Mouse (Mus musculus) layer of hippocampus, postnatal 14 days (tissue): ENCODE data around the gene Tap2. TPM values are rescaled to one million over a fixed set of nuclear protein-coding genes. Genes with fewer than 3 reads are reported as not detected.
"Not testable (repeated sequence)": the region's sequence is repeated elsewhere in the genome, so short reads cannot be mapped to it uniquely, and the experiment has no call there.

Experiments used
- DNase-seq, 2 experiments: peaks; one replicate each; pipeline ENCODE4 v3.0.0; 2021 to 2022; ENCODE audit warnings: low spot score in 2 of 2, mixed read lengths in 1 of 2
- total RNA-seq, 2 experiments: library from RNA; stranded (reverse); gene quantifications; 2 replicates each; pipeline ENCODE4 v1.2.3; 2021

The Tap2 gene
- total RNA-seq, 2 experiments from 2014 or later, result 5.7 to 5.9 TPM

- no peak for DNase-seq
Observed at GRCm38 (mm10) chr17:34211746-34212365, 8.5 kb downstream of the Tap2 start.

DNA sequence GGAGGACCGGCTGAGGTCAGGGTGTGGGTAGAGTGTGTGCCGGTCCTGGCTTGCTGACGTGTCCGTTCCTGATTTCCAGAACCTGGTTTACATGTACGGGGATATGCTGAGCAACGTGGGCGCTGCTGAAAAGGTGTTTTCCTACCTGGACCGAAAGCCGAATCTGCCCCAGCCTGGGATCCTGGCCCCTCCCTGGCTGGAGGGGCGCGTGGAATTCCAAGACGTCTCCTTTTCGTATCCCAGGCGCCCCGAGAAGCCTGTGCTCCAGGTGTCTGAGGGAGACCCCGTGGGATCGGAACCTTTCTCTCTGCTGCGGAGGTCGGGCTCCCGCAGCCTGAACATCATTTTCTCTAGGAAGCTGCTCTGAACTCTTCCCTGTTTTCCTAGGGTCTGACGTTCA is 10.6 kb downstream of the Tap2 start:
- DNase-seq, result no peak

DNA sequence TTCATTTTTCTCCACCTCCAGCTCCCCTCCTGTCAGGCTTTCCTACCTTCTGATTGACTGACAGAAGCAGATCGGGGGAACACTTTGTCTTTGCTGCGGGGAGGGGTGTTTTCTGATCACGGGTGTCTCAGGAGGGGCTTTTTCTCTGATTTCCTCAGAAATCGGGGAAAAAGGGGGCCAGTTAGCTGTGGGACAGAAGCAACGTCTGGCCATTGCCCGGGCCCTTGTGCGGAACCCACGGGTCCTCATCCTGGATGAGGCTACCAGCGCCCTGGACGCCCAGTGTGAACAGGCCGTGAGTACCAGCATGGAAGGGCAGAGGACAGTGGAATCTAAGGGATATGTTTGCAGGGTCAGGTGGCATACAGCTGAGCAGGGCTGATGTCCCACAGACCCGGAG is 11.8 kb downstream of the Tap2 start:
- DNase-seq, result no peak

GRCm38 (mm10) chr17:34217216-34217928 is 14.0 kb downstream of the Tap2 start:
- DNase-seq, result no peak

DNA sequence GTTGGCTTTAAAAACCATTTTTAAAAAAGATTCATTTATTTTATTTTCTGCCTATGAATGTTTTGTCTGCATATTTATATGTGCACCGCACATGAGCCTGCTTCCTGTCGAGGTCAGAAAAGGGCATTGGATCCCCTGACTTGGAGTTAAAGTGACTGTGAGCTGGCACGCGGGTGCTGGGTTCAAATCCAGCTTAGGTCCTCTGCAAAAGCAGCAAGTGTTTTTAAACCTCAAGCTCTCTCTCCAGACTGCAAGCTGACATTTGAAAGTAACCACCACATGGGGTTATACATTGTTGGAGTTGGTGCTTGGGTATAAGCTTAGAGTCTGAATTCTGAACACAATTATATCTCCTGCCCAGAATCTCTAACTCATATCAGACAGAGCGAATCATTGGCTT is 14.7 kb downstream of the Tap2 start:
- no peak for DNase-seq

DNA sequence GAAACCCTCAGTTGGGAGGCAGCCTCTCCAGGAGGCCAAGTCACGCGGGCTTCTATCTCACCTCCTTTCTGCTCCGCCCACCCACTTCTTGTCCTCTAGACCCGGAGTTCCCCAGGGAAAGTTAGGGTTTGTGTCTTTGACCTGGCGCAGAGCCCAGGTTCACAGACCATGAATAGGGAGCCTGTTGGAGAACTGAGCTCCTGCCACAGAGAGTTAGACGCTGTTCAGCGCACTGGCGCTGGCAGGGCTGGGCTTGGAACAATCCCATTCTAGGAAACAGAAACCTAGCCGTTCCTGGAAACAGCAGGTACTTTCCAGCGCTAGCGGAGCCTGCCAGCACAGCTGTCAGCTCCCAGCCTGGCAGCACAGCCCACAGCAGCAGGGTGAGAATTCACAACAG is 15.3 kb downstream of the Tap2 start:
- no peak for DNase-seq

DNA sequence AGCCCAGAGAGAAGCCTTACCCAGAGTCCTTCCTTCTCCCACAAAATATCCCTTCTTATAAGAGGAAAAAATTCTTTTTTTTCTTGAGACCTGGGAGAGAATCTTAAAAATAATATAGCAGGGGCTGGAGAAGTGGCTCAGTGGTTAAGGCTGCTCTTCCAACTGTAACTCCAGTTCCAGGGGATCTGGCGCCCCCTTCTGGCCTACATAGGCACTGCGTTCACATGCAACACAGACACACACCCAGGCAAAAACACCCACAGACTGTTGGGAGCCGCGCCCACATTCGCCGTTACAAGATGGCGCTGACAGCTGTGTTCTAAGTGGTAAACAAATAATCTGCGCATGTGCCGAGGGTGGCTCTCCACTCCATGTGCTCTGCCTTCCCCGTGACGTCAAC is 15.8 kb downstream of the Tap2 start:
- peak in 1 of 2 experiments; percentile 34 for DNase-seq

GRCm38 (mm10) chr17:34219801-34220200 is 16.5 kb downstream of the Tap2 start:
- peak in 1 of 2 experiments; percentile 78 for DNase-seq

- not testable (repeated sequence) for DNase-seq
Observed at GRCm38 (mm10) chr17:34220401-34220800, 17.1 kb downstream of the Tap2 start.

GRCm38 (mm10) chr17:34224816-34225215 is 21.5 kb downstream of the Tap2 start:
- no peak for DNase-seq

- DNase-seq, result no peak
Observed at GRCm38 (mm10) chr17:34225426-34225825, 22.1 kb downstream of the Tap2 start.

- not testable (repeated sequence) for DNase-seq
Observed at GRCm38 (mm10) chr17:34225911-34226310, 22.6 kb downstream of the Tap2 start.

DNA sequence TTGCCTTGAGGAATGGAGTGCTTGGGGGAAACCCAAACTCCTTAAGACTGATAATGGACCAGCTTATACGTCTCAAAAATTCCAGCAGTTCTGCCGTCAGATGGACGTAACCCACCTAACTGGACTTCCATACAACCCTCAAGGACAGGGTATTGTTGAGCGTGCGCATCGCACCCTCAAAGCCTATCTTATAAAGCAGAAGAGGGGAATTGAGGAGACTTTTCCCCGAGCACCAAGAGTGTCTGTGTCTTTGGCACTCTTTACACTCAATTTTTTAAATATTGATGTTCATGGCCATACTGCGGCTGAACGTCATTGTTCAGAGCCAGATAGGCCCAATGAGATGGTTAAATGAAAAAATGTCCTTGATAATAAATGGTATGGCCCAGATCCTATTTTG is 27.6 kb downstream of the Tap2 start:
- DNase-seq, result not testable (repeated sequence)

- DNase-seq, result not testable (repeated sequence)
Observed at GRCm38 (mm10) chr17:34232021-34232420, 28.7 kb downstream of the Tap2 start.

GRCm38 (mm10) chr17:34234926-34235325 is 31.6 kb downstream of the Tap2 start:
- peak; percentile 71 for DNase-seq

DNA sequence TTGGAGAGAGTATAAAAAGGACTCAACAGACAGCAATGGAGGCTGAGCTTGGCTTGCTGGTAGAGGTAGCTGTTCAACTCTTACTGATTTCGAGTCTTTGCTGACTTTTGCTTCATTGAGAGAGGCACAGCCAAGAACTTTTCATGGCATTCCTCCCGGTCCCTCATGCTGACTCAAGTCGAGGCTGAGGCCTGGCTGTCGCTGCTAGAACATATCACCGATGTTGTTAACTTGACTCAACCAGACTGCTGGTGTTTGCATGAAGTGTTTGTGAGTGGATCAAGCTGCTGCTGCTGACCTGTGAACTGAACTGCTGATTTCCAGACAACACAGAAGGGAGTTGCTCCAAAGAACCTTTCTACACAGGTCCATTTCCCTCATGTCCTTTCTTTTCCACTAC is 33.4 kb downstream of the Tap2 start:
- DNase-seq, result no peak

DNA sequence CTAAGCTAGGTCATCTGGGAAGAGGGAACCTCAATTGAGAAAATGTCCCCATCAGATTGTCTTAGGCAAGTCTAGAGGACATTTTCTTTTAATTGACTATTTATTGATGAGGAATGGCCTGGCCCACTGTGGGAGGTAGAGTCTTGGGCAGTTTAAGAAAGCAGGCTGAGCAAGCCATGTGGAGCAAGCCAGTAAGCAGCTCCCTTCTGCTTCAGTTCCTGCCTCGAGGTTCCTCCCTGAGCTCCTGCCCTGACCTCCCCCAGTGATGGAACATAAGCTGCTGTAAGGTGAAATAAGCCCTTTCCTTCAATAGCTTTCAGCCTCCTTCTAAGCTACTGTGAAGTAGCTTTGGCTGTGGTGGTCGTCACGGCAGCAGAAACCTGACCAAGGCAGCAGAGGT is 34.4 kb downstream of the Tap2 start:
- no peak for DNase-seq

DNA sequence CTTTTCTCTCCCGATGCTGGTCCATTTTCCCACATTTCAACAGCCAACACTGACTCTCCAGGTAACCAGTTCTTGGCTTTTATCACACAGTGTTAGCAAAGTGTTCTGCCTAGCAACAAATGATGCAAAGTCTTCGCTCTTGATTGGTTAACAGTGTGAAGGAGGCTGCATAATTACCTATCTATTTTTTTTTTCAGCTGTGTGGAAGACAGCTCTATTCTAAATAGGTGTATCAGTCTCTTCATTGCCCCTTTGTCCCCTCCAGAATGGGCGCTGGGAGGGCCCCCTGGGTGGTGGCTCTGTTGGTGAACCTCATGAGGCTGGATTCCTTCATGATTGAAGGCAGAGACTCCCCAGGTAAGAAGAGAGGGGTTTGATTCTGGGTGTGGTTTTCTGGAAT is 35.4 kb downstream of the Tap2 start, which contains the start of gene H2-Ob:
TSS of gene H2-Ob (plus strand) at position 198 of the 400 bp plus-strand sequence.
- DNase-seq, result peak in 1 of 2 experiments; percentile 53

DNA sequence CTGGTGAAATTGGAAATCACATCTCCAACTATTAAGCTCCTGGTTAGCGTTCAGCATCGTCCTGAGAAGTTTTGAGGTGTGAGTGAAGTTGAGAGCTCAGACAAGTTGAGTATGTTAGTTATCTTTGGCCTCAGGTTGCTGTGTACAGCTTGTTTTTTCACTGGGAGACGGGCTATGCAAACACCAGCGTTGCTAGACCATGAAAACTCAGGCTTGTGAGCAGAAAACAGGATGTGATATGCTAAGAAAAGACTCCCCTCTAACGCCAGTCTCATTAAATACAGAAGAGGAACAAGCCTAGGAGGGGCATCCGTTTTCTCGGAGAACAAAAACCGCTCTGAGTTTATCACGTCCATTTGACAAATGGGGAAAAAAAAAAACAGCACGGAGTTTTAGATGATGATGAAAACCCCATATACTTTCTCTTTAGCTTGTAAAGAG is 36.3 kb downstream of the Tap2 start:
- DNase-seq, result no peak

DNA sequence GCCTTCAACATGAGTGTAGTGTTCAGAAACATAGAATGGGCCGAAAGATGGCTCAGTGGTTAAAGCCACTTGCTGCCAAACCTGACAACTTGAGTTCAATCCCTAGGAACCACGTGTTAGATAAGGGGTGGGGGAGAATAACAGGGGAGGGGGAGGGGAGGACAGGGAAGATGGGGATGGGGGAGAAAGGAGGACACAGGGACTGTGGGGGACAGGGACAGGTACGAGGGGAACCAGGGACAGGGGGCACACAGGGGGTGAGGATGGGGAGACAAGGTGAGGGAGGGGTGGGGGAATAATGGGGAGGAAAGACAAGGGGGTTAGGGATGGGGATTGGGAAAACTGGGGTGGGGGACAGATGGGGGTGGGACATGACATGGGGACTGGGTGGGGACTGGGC is 37.0 kb downstream of the Tap2 start:
- DNase-seq, result no peak

DNA sequence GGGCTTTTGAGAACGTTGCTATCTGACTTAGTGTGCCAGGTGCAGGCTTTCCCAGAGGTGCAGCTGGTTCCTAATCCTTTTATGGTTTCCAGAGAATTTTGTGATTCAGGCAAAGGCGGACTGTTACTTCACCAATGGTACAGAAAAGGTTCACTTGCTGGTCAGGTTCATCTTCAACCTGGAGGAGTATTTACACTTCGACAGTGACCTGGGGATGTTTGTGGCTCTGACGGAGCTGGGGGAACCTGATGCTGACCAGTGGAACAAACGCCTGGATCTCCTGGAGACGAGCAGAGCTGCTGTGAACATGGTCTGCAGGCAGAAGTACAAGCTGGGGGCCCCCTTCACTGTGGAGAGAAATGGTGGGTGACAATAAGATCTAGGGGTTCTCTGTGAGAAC is 37.6 kb downstream of the Tap2 start:
- DNase-seq, result no peak

- peak; percentile 21 to 24 for DNase-seq
Observed at GRCm38 (mm10) chr17:34244656-34245055, 41.3 kb downstream of the Tap2 start.

DNA sequence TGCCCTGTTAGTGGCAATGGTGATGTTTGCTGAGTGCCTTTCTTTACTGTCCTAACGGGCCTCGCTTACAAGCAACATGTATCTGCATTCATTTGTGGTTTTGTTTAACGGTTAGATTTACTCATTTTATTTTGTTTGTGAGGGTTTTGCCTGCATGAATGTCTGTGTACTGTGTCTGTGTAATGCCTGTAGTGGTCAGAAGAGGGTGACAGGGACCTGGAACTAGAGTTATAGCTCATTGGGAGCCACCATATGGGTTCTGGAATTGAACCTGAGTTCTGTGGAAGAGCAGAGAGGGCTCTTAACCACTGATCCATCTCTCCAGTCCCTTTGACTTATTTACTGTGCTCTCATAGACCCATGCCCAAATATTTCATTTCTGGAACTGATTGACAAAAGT is 43.7 kb downstream of the Tap2 start:
- DNase-seq, result no peak
